Mouse (Mus musculus): ENCODE results near the gene Tbc1d5. TPM values are rescaled to one million over a fixed set of nuclear protein-coding genes. Genes with fewer than 3 reads are reported as not detected.

Tbc1d5 gene
- polyA plus RNA-seq, 2 experiments, result 2.9 to 3.2 TPM

DNA sequence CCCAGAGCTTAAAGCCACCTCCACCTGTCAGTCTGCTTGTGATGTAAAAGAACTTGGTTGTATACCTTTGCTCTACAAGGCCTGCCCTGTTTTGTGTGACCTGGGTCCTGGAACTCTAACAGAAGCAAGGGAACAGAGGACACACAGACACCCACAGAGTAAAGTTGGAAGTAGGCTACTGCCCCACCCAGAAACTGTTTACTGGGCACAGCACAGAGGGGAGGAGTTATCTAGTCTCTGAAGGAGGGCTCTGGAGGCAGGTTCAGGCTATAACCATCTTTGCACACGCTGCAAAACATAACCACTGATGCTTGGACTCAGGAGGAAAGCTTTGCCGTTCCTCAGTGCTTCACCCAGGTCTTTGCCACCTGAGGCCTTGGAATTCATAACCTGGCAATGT lies 448.3 kb downstream of the Tbc1d5 start:
- H3K4me1 ChIP-seq (replicated peaks; ENCODE audit: control insufficient read depth in 2 of 2, insufficient read depth in 2 of 2, low read length in 1 of 2), result no peaks in the 10 kb centered on the region
- DNase-seq (ENCODE audit: low read depth in 3 of 3, low spot score in 3 of 3) (no peak), ATAC-seq (ENCODE audit: insufficient read depth) (no peak)
- H3K27me3 ChIP-seq (ENCODE audit: control insufficient read depth, insufficient read depth, low read length), result no peaks in the 10 kb centered on the region
- no peaks in the 10 kb centered on the region for H3K9me3 ChIP-seq (ENCODE audit: control insufficient read depth, low read length)
- no peak overlapping the region for H3K9ac ChIP-seq (replicated peaks)
- H3K36me3 ChIP-seq (replicated peaks; ENCODE audit: control insufficient read depth, insufficient read depth, low read depth), result no peaks in the 10 kb centered on the region
- H3K27ac ChIP-seq, result no peak overlapping the region
- no peak for TF ChIP-seq CTCF (IDR thresholded peaks at IDR 0.05; ENCODE audit: low read depth)
- TF ChIP-seq EP300 (IDR thresholded peaks at IDR 0.05; ENCODE audit: low read depth), result no peak
- H3K4me2 ChIP-seq (ENCODE audit: low read depth), result no peak overlapping the region
- no peak overlapping the region for H3K4me3 ChIP-seq (ENCODE audit: insufficient read depth in 1 of 2, low read depth in 2 of 2, low read length in 2 of 2)
- WGBS (ENCODE audit: insufficient replicate concordance), result 57% methylated on average over 2 of the region's 2 CpGs

DNA sequence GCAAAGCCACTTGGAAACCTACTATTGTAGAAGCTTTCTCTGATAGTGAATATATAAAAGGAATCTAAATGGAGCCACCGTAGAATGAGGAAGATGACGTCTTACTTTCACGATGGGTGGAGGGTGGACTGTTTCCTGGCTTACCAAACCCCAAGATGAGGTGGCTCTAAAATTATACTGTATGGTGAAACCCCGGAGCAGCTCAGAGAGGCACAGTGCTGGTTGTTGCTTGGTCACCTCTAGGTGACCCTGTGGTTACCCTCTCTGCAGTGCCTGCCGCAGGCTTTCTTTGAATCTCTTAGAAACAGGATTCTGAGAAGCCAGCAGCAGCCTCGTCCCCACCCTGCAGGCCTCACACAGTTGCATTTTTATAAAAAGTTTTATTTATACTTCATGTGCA lies 449.6 kb downstream of the Tbc1d5 start:
- 21% methylated on average over 6 of the region's 6 CpGs for WGBS (ENCODE audit: insufficient replicate concordance)
- Histone ChIP-seq H3K4me2 (ENCODE audit: low read depth) (no peak overlapping the region), H3K4me1 (replicated peaks; ENCODE audit: control insufficient read depth in 2 of 2, insufficient read depth in 2 of 2, low read length in 1 of 2) (no peaks in the 10 kb centered on the region), H3K9me3 (ENCODE audit: control insufficient read depth, low read length) (no peaks in the 10 kb centered on the region), H3K9ac (replicated peaks) (no peak overlapping the region), H3K27me3 (ENCODE audit: control insufficient read depth, insufficient read depth, low read length) (no peaks in the 10 kb centered on the region), H3K4me3 (ENCODE audit: insufficient read depth in 1 of 2, low read depth in 2 of 2, low read length in 2 of 2) (no peak overlapping the region), H3K36me3 (replicated peaks; ENCODE audit: control insufficient read depth, insufficient read depth, low read depth) (no peaks in the 10 kb centered on the region), H3K27ac (no peak overlapping the region)
- no peak for DNase-seq (ENCODE audit: low read depth in 3 of 3, low spot score in 3 of 3)
- no peak for ATAC-seq (ENCODE audit: insufficient read depth)
- TF ChIP-seq EP300 (IDR thresholded peaks at IDR 0.05; ENCODE audit: low read depth) (no peak), CTCF (IDR thresholded peaks at IDR 0.05; ENCODE audit: low read depth) (no peak)

DNA sequence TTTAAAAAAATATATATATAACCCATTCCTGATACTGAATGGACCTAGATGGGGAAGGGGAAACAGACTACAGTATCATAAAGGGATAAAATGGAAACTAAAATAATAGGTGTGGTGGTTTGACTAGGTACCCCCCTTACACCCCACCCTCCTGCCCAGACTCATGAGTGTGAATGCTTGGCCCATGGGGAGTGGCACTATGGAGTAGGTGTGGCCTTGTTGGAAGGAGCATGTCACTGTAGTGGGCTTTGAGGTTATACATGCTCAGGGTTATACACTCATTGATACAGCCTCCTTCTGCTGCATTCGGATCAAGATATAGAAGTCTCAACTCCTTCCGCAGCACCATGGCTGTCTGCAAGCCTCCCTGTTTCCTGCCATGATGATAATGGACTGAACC lies 450.1 kb downstream of the Tbc1d5 start:
- no peak overlapping the region for H3K4me3 ChIP-seq (ENCODE audit: insufficient read depth in 1 of 2, low read depth in 2 of 2, low read length in 2 of 2)
- H3K36me3 ChIP-seq (replicated peaks; ENCODE audit: control insufficient read depth, insufficient read depth, low read depth), result no peaks in the 10 kb centered on the region
- no peak for DNase-seq (ENCODE audit: low read depth in 3 of 3, low spot score in 3 of 3)
- H3K27me3 ChIP-seq (ENCODE audit: control insufficient read depth, insufficient read depth, low read length), result no peaks in the 10 kb centered on the region
- no peaks in the 10 kb centered on the region for H3K4me1 ChIP-seq (replicated peaks; ENCODE audit: control insufficient read depth in 2 of 2, insufficient read depth in 2 of 2, low read length in 1 of 2)
- TF ChIP-seq EP300 (IDR thresholded peaks at IDR 0.05; ENCODE audit: low read depth), result no peak
- no peak for TF ChIP-seq CTCF (IDR thresholded peaks at IDR 0.05; ENCODE audit: low read depth)
- H3K4me2 ChIP-seq (ENCODE audit: low read depth), result no peak overlapping the region
- no peak overlapping the region for H3K27ac ChIP-seq
- no peak overlapping the region for H3K9ac ChIP-seq (replicated peaks)
- H3K9me3 ChIP-seq (ENCODE audit: control insufficient read depth, low read length), result no peaks in the 10 kb centered on the region
- WGBS (ENCODE audit: insufficient replicate concordance), result 40% methylated on average over 2 of the region's 2 CpGs
- no peak for ATAC-seq (ENCODE audit: insufficient read depth)

DNA sequence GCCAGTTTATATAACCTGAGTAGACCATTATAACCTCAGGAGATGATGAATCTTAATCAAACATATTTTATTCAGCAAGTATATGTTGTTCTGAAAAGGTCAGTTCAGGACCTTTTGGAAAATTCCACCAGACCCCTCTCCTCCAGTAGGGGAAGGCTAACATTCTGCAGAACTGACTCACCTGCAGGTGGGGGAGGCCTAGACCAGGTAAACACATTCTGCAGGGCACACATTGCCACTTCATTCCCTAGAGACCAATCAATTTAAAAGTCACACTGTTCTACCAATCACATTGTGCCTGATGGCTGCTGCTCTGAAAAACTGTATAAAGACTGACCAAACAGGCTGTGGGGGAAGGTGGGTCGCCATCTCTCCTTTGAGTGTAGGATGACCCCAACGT lies 452.9 kb downstream of the Tbc1d5 start:
- H3K4me3 ChIP-seq (ENCODE audit: insufficient read depth in 1 of 2, low read depth in 2 of 2, low read length in 2 of 2), result no peak overlapping the region
- H3K4me1 ChIP-seq (replicated peaks; ENCODE audit: control insufficient read depth in 2 of 2, insufficient read depth in 2 of 2, low read length in 1 of 2), result no peaks in the 10 kb centered on the region
- DNase-seq (ENCODE audit: low read depth in 3 of 3, low spot score in 3 of 3), result no peak
- H3K4me2 ChIP-seq (ENCODE audit: low read depth), result no peak overlapping the region
- no peak overlapping the region for H3K9ac ChIP-seq (replicated peaks)
- no peaks in the 10 kb centered on the region for H3K9me3 ChIP-seq (ENCODE audit: control insufficient read depth, low read length)
- no peaks in the 10 kb centered on the region for H3K27me3 ChIP-seq (ENCODE audit: control insufficient read depth, insufficient read depth, low read length)
- WGBS (ENCODE audit: insufficient replicate concordance), result 63% methylated on average over 2 of the region's 2 CpGs
- H3K36me3 ChIP-seq (replicated peaks; ENCODE audit: control insufficient read depth, insufficient read depth, low read depth), result no peaks in the 10 kb centered on the region
- no peak for TF ChIP-seq CTCF (IDR thresholded peaks at IDR 0.05; ENCODE audit: low read depth)
- no peak for TF ChIP-seq EP300 (IDR thresholded peaks at IDR 0.05; ENCODE audit: low read depth)
- H3K27ac ChIP-seq, result no peak overlapping the region
- no peak for ATAC-seq (ENCODE audit: insufficient read depth)

DNA sequence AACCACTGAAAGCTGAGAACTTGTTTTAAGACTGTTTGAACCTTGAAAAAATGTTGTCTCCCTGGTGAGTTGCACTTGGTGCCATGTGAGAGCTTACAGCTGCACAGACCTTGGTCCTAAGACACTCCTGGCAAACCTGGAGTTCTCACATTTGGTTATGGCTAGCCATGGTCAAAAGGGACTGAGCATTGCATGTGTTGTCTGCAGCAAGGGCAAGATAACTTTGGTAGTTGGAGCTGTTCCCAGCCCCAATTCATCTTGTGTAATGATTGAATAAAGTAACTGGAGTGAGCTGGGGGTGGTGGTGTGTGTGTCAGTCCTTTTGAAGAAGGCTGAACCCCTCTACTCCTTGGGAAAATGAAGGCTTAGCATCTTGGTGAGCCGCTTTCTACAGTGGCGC lies 454.8 kb downstream of the Tbc1d5 start:
- H3K4me2 ChIP-seq (ENCODE audit: low read depth), result no peak overlapping the region
- ATAC-seq (ENCODE audit: insufficient read depth), result no peak
- no peak for DNase-seq (ENCODE audit: low read depth in 3 of 3, low spot score in 3 of 3)
- WGBS (ENCODE audit: insufficient replicate concordance), result 79% methylated on average over 2 of the region's 2 CpGs
- H3K4me1 ChIP-seq (replicated peaks; ENCODE audit: control insufficient read depth in 2 of 2, insufficient read depth in 2 of 2, low read length in 1 of 2), result no peaks in the 10 kb centered on the region
- TF ChIP-seq EP300 (IDR thresholded peaks at IDR 0.05; ENCODE audit: low read depth) (no peak), CTCF (IDR thresholded peaks at IDR 0.05; ENCODE audit: low read depth) (no peak)
- no peak overlapping the region for H3K27ac ChIP-seq
- no peak overlapping the region for H3K9ac ChIP-seq (replicated peaks)
- no peaks in the 10 kb centered on the region for H3K27me3 ChIP-seq (ENCODE audit: control insufficient read depth, insufficient read depth, low read length)
- H3K9me3 ChIP-seq (ENCODE audit: control insufficient read depth, low read length), result no peaks in the 10 kb centered on the region
- H3K36me3 ChIP-seq (replicated peaks; ENCODE audit: control insufficient read depth, insufficient read depth, low read depth), result no peaks in the 10 kb centered on the region
- H3K4me3 ChIP-seq (ENCODE audit: insufficient read depth in 1 of 2, low read depth in 2 of 2, low read length in 2 of 2), result no peak overlapping the region
